Mouse (Mus musculus) liver, postnatal 0 days (tissue): ENCODE measurements around the gene Tex2.

Source experiments
- CTCF ChIP-seq: sonication (generic); IDR thresholded peaks from 2 replicates; pipeline ENCODE4 v1.5.1; 2016; ENCODE audit warnings: antibody characterized with exemption, low read depth
- EP300 ChIP-seq: IDR thresholded peaks from 2 replicates; pipeline ENCODE4 v1.6.1; 2016; ENCODE audit warnings: antibody characterized with exemption, low read depth, mild to moderate bottlenecking

GRCm38 (mm10) chr11:106480530-106480885 lies 132.7 kb downstream of the Tex2 start:
- TF ChIP-seq CTCF = no peak
- no peak for TF ChIP-seq EP300
